Mouse (Mus musculus) cerebellum, adult 2 months (tissue): ENCODE results near the gene Camk2d.

Experiments used
- CTCF ChIP-seq: fragments of 200-500 bp; IDR thresholded peaks from 2 replicates; pipeline ENCODE4 v1.5.1; 2011; ENCODE audit warnings: low read depth, mild to moderate bottlenecking, control low read depth, low read length, moderate library complexity, borderline replicate concordance; ENCODE audit not compliant: insufficient read depth
- POLR2A ChIP-seq: fragments of 200-500 bp; IDR thresholded peaks from 2 replicates; pipeline ENCODE4 v1.6.1; 2011; ENCODE audit warnings: low read length, control low read depth, borderline replicate concordance; ENCODE audit not compliant: insufficient read depth

DNA sequence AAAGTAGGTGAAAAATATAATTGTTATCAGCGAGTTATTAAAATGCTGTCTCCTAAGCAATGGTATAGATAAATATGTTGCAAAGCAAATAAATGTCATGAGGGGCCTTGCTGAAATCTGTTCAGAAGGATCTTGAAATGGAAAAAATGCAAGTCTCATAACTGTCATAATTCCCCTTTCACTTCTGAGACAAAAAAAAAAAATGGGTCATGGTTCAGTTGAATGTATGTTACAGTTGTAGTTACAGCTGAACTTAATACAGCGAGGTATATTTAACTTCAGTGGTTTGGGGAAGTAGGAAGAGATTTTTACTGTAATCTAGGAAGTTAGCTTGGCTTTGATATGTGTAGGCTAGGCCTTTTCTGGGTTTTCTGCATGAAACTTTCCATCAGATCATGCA, 3.2 kb downstream of the Camk2d start:
- no peak for TF ChIP-seq CTCF
- no peak for TF ChIP-seq POLR2A
